Mouse (Mus musculus) kidney, postnatal 4 days (tissue): ENCODE measurements around the gene Zmiz1.

ENCODE experiments used
- DNase-seq, 2 experiments: peaks; one replicate each; pipeline ENCODE4 v3.0.0; 2021; ENCODE audit warnings: mixed read lengths in 2 of 2

Gene Zmiz1

GRCm38 (mm10) chr14:25564577-25564976 lies 105.6 kb downstream of the Zmiz1 start:
- DNase-seq = no peak

GRCm38 (mm10) chr14:25565344-25566088 lies 106.5 kb downstream of the Zmiz1 start:
- peak; percentile 91 to 92 for DNase-seq

- peak; percentile 82 to 85 for DNase-seq
Observed at GRCm38 (mm10) chr14:25567245-25567644, 108.3 kb downstream of the Zmiz1 start.

- DNase-seq = no peak
Observed at GRCm38 (mm10) chr14:25567837-25568236, 108.9 kb downstream of the Zmiz1 start.

GRCm38 (mm10) chr14:25574047-25574870 lies 115.3 kb downstream of the Zmiz1 start:
- DNase-seq = no peak

GRCm38 (mm10) chr14:25576642-25577041 lies 117.7 kb downstream of the Zmiz1 start:
- DNase-seq = no peak

GRCm38 (mm10) chr14:25577431-25577830 lies 118.4 kb downstream of the Zmiz1 start:
- DNase-seq = peak in 1 of 2 experiments; percentile 47

- no peak for DNase-seq
Observed at GRCm38 (mm10) chr14:25579597-25579996, 120.6 kb downstream of the Zmiz1 start.

- DNase-seq = no peak
Observed at GRCm38 (mm10) chr14:25580397-25580796, 121.4 kb downstream of the Zmiz1 start.

GRCm38 (mm10) chr14:25582603-25583002 lies 123.6 kb downstream of the Zmiz1 start:
- DNase-seq = no peak

GRCm38 (mm10) chr14:25583899-25584298 lies 124.9 kb downstream of the Zmiz1 start:
- DNase-seq = no peak

- peak; percentile 61 to 70 for DNase-seq
Observed at GRCm38 (mm10) chr14:25585545-25586301, 126.7 kb downstream of the Zmiz1 start.

- no peak for DNase-seq
Observed at GRCm38 (mm10) chr14:25586846-25587486, 128.0 kb downstream of the Zmiz1 start.

- peak; percentile 64 to 80 for DNase-seq
Observed at GRCm38 (mm10) chr14:25587487-25588001, 128.6 kb downstream of the Zmiz1 start.

GRCm38 (mm10) chr14:25588156-25588555 lies 129.2 kb downstream of the Zmiz1 start:
- no peak for DNase-seq

GRCm38 (mm10) chr14:25588946-25589937 lies 130.3 kb downstream of the Zmiz1 start:
- DNase-seq = no peak

- DNase-seq = no peak
Observed at GRCm38 (mm10) chr14:25591000-25591399, 132.0 kb downstream of the Zmiz1 start.

- DNase-seq = no peak
Observed at GRCm38 (mm10) chr14:25591426-25591825, 132.4 kb downstream of the Zmiz1 start.

- DNase-seq = no peak
Observed at GRCm38 (mm10) chr14:25592522-25592921, 133.5 kb downstream of the Zmiz1 start.

- DNase-seq = no peak
Observed at GRCm38 (mm10) chr14:25593876-25594275, 134.9 kb downstream of the Zmiz1 start.

- DNase-seq = peak in 1 of 2 experiments; percentile 27
Observed at GRCm38 (mm10) chr14:25594611-25595010, 135.6 kb downstream of the Zmiz1 start.
